Mouse (Mus musculus): Measurements from ENCODE around the gene Zfpm1.
A peak's percentile ranks its signal among the peaks of the same experiment; 100 is the strongest.

The Zfpm1 gene

GRCm38 (mm10) chr8:122296173-122297001 lies 14.4 kb downstream of the Zfpm1 start:
- DNase-seq (ENCODE audit: inconsistent age in 2 of 2, low spot score in 1 of 2), result no peak

DNA sequence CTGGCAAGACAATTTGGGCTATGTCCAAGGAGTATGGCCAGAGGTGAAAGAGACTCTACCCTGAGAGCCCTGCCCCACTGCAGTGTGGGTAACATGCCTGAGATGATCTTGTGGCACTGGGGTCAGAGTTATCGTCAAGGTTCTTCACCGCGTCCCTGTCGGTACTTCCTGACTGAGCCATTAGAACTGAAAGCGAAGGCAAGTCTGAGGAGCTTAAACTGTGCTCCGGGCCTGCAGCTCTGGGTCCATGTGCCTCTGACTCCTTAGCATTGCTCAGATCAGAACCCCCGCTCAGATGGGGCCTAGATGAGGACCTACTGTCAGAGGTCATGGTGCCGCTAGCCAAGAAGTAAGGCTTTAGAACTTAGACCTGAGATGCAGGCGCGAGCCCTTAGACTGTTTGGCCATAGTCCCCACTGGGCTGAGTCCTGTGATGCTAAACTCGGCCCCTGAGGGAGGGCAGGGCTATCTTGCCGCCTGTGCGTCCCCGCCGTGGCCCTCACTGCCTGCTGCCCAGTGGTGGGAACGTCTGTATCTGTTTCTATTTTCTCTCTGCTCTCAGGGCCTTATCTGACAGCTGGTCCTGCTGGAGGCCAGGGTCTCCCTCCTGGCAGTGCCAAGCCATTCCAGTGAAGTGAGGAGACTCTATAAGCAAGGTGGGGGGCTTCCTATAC lies 17.8 kb downstream of the Zfpm1 start:
- no peak for DNase-seq (ENCODE audit: inconsistent age in 2 of 2, low spot score in 1 of 2)

DNA sequence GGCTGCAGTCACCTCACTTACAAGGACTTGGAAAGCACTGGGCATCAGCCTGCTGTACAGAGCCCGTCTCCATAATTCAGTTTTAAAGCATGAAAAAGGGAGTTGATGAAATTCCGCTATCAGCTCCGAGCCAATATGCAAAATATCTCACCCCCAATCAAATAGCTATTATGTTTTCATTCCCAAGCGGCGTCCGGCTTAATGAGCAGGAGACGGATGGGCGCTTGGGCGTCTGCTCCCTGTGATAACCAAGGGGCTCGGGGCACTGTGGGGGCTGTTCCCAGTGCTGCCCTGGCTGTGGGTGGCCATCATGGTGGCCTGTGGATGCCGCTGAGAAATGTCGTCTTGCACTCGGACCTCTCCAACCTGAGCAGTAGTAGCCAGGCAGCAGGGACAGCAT lies 19.1 kb downstream of the Zfpm1 start:
- no peak for DNase-seq (ENCODE audit: inconsistent age in 2 of 2, low spot score in 1 of 2)

DNA sequence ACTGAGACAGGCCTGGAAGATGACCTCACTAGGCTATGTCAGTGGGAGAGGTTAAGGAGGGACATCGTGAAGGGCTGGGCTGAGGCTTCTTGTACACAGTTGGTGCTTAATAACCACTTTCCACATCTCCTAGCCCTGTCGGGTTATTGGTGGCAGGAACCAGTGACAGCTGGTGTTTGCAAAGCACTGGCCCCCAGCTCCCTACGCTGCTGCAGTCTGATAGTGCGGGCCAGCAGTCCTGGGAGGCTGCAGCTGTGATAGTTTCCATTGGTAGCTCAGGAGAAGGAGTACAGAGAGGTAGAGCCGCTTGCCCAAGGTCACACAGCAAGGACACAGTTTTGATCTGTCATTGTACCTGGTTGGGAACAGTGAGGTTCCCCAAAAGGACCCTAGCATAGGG lies 19.9 kb downstream of the Zfpm1 start:
- DNase-seq (ENCODE audit: inconsistent age in 2 of 2, low spot score in 1 of 2), result no peak

- no peak for DNase-seq (ENCODE audit: inconsistent age in 2 of 2, low spot score in 1 of 2)
Observed at GRCm38 (mm10) chr8:122303451-122303850, 21.5 kb downstream of the Zfpm1 start.

- no peak for DNase-seq (ENCODE audit: inconsistent age in 2 of 2, low spot score in 1 of 2)
Observed at GRCm38 (mm10) chr8:122304058-122304457, 22.1 kb downstream of the Zfpm1 start.

- no peak for DNase-seq (ENCODE audit: inconsistent age in 2 of 2, low spot score in 1 of 2)
Observed at GRCm38 (mm10) chr8:122306660-122307399, 24.9 kb downstream of the Zfpm1 start.

DNA sequence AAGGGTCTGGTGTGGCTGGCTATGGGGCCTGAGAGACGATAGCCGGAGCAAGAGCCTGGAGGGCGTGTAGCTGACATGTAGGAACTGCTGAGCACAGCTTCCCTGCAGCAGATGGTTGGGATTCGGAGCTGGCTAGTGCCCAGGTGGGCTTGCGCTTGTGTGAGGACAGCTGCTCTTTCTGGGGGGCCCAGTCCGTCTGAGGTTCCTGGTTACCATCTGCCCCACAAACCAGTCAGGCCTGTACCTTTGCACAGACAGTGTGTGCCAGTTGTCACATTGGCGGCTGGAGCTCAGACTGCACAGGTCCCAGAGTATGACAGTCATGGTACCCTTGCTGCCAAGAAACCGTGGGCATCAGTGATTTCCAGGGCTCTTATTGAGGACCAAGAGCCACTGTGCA lies 25.9 kb downstream of the Zfpm1 start:
- no peak for DNase-seq (ENCODE audit: inconsistent age in 2 of 2, low spot score in 1 of 2)

DNA sequence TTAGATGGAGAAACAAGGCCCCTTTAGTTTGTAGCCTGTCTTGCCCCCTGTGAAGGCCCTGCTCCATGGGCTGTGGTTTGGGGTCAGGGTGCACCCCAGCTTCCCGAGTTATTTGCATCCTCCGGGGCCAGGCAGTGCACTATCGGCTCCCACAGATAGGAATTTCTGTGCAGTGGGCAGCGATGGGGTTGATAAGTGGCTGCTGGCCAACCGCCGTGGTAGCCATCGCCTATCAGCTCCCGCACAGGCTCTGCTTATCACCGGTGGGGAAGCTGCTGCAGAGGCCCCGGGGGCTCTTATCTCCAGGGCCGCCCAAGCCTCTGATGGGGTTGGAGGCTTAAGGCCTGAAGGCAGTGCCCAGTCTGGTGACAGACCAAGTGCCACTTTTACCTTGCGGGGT lies 27.3 kb downstream of the Zfpm1 start:
- no peak for DNase-seq (ENCODE audit: inconsistent age in 2 of 2, low spot score in 1 of 2)

GRCm38 (mm10) chr8:122311115-122311514 lies 29.2 kb downstream of the Zfpm1 start:
- DNase-seq (ENCODE audit: inconsistent age in 2 of 2, low spot score in 1 of 2), result no peak

- DNase-seq (ENCODE audit: inconsistent age in 2 of 2, low spot score in 1 of 2), result peak in 1 of 2 experiments; percentile 29
Observed at GRCm38 (mm10) chr8:122312553-122312952, 30.6 kb downstream of the Zfpm1 start.

DNA sequence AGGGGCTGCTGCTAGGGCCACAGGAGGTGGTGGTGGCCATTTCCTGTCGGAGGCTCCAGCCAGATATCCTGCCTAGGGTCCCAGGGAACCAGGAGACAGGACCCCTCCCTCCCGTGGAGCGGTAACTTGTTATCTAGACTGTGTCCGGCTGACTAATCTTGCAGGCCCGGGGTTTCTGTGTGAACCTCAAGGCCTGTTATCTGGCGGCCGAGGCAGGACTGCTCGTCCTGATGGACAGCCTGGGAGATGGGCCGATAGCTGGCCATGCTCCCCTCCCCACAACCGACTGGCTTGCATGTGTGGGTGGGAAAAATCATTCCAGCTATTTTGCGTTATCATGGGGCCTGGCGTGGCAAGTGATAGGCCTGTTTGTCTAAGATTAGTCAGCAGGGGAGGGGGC lies 31.4 kb downstream of the Zfpm1 start:
- DNase-seq (ENCODE audit: inconsistent age in 2 of 2, low spot score in 1 of 2), result no peak

GRCm38 (mm10) chr8:122314899-122315496 lies 33.1 kb downstream of the Zfpm1 start:
- DNase-seq (ENCODE audit: inconsistent age in 2 of 2, low spot score in 1 of 2), result peak; percentile 45 to 60

GRCm38 (mm10) chr8:122316402-122316801 lies 34.5 kb downstream of the Zfpm1 start:
- DNase-seq (ENCODE audit: inconsistent age in 2 of 2, low spot score in 1 of 2), result no peak

DNA sequence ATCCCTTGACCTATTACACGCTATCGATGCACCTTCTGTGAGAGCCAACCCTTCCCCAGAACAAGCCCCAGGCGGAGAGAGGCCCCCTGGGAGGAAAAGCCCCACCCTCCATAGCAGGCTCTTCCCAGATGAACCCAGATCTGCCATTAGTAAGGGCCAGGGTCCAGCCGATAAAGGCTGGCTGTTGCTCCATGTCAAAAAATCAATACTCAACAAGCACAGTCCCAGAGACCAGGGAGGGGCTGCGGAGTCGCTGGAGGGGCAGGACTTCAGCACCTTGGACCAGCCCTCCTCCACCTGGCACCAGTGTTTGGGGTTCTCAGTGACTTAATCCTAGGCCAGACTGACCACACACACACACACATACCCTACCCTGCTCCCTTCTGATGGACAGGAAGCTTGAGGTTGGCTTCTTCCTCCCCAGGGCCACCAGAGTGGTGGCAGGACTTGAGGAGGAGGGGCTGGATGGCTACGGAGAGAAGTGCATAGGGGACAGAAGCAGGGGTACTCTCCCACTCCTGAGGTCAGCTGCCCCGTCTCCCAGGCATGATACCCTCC lies 36.1 kb downstream of the Zfpm1 start:
- DNase-seq (ENCODE audit: inconsistent age in 2 of 2, low spot score in 1 of 2), result no peak

GRCm38 (mm10) chr8:122319045-122319707 lies 37.2 kb downstream of the Zfpm1 start:
- no peak for DNase-seq (ENCODE audit: inconsistent age in 2 of 2, low spot score in 1 of 2)

DNA sequence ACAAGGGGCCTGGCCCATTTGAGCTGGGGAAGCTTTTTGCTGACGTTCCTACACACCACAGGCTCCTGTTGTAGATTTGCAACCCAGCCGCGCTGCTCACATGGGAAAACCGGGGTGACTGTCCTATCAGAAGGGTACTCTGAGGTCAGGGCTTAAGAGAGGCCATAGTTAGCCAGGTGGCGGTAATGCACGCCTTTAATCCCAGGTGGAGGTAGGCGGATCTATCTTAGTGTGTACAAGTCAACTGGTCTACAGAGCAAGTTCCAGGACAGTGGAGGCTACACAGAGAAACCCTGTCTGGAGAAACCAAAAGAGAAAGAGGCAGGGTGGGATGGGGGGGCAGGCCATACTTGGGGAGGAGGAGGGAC lies 37.8 kb downstream of the Zfpm1 start:
- DNase-seq (ENCODE audit: inconsistent age in 2 of 2, low spot score in 1 of 2), result no peak

GRCm38 (mm10) chr8:122320541-122320940 lies 38.6 kb downstream of the Zfpm1 start:
- no peak for DNase-seq (ENCODE audit: inconsistent age in 2 of 2, low spot score in 1 of 2)

DNA sequence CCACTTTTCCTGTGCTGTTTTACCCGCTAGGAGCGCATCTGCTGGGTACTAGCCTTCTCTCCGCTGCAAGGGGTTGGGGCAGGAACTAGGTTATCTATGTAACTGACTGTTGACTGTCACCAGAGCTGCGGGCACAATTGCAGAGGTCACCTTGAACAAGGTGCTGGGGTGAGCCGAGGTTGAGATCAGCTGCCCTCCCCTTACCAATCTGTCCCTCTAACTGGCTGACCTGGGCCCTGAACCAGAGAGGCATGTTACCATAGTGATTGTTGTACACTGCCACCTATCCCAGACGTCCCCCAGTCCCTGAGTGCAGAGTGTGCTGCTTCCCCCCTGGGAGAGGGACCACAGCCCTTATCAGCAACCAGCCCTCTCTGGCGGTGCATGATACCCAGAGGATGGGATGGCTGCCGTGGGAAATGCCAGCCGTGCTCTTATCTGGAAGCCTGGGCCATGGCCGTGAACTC lies 39.5 kb downstream of the Zfpm1 start:
- DNase-seq (ENCODE audit: inconsistent age in 2 of 2, low spot score in 1 of 2), result no peak

DNA sequence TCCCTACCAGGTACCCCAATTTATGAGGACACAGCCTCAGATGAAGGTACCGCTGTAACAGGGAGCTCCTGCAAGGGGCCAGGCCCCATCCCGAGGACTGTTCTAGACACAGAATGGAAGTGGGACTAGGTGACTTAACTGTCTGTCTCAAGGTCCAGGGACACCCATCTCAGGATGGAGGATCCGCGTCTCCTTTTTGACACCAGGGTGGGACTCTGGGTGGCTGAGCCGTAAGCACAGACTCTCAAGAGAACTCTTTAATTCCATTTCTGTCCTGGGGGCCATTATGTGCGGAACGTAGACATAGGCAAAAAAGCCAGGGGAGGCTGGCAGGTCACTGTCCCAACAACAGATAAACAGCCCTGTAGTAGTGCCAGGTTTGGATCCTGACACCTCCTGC lies 40.2 kb downstream of the Zfpm1 start:
- no peak for DNase-seq (ENCODE audit: inconsistent age in 2 of 2, low spot score in 1 of 2)

GRCm38 (mm10) chr8:122322792-122323191 lies 40.9 kb downstream of the Zfpm1 start:
- peak; percentile 40 to 56 for DNase-seq (ENCODE audit: inconsistent age in 2 of 2, low spot score in 1 of 2)
